Mouse (Mus musculus) layer of hippocampus, adult 11-12 months (tissue): ENCODE measurements at regions not wholly inside any gene's neighbourhood (a gene's known extent, or its start where the extent isn't known, plus 50 kb on each side); places are given as distances from the start of the nearest gene placed in this dataset.

Source experiments
- DNase-seq: peaks from one replicate; pipeline ENCODE4 v3.0.0; 2022; ENCODE audit warnings: low spot score

- DNase-seq, result no peak
Measured at GRCm38 (mm10) chr9:68254218-68254617, 399.4 kb upstream of the Rora start.

DNA sequence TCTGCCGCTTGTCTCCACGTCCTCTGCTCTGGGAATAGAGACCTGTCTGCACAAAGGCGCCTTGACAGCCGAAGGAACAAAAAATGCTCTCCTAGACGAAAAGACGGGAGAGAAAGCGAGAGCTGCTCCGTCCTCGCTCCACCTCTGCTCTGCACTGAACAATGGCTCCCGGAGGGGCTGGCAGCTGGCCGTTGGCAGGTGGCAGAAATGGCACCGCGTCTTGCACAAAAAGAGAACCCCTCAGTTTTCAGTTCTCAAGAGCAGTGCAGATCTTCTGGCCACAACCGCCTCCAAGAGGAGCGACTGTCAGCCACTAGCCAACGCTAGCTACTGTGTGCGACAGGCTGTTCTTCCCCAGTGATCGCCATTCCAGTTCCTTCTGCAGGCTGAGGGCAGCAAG is 385.0 kb upstream of the Rora start:
- DNase-seq, result peak; percentile 5

DNA sequence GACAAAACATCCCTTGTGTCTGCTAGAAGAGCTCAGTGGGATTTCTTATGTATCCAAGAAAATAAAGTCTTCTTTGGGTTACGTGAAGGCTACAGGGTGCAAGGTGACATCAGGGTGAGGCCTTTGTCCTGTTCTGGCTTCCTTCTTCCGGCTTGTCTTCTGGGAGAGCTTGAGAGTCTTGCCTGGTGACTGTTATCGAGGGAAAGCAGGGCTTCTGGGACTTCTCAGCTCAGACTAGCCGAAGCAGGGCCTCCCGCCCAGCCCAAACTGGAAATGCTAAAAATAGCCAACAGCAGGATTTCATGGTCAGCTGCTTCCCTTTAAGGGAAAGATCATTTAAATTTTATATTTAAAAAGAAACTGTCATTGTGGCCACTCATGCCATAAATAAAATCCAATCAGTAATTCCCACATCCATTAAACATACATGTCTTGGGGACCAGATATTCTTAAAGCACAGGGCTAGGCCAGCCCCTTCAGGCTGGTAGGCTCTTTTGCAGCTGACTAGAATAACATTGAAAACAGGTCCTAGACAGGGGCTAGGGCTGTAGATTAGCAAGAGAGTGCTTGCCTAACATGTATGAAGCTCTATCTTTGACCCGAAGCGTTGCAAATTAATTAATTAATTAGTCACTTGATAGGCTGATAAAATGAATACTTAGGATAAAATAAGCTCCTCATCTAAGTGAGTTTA is 351.2 kb upstream of the Rora start:
- peak; percentile 3 for DNase-seq

DNA sequence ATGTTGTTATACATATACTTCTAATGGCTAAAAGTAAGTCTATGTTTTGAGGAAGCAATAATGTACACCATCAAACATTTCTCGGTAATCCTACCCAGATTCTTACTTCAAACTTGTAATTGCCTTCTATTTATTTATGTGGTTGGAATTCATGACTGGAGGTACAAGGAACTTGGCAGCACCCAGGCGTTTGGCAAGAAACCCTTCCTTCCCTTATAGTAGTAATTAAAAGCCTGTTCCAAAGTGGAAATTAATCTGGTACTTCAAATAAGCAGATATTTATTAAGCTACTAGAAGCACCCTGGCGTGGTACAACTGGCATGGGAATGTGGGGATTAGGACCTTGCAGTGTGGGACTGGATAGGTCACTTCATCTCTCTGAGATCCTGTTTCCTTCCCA is 322.9 kb upstream of the Rora start:
- DNase-seq, result no peak

DNA sequence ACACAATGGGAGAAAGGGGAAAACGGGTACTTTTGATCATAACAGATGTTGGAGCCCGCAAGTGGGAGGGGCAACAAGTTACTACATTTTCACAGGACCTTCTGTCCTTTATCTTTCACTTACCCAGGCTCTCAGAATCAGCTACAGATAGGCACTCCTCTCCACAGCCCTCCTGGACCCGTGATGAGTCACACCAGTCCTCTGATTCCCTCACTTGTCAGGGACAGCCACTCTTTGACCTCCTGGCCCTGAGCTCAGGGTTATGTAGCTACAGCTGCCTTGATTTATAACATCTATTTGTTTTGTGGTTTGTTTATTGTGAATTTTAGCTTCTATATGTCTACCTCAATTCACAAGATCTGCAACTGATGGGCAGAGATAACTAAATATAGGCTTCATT is 312.7 kb upstream of the Rora start:
- DNase-seq, result no peak

- DNase-seq, result no peak
Measured at GRCm38 (mm10) chr9:68341511-68341910, 312.1 kb upstream of the Rora start.

GRCm38 (mm10) chr9:68347426-68347825 is 306.2 kb upstream of the Rora start:
- no peak for DNase-seq

DNA sequence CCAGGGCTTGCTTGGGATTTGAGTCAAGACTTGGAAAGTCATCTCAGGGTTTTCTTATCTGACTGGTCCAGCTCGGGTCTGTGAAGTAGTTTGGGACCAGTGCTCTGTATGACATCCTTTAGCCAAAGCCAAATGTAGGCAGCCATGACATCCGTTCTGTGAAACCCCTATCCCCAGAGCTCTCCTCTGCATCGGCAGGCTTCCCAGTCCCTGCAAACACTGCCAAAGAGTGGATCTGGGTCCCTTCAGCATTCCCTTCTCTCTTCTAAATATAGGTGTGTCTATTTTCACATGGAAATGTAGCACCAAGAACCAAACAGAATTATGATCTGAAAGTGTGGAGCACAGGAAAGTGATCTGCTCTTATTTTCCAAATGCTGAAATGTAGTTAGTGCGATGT is 302.1 kb upstream of the Rora start:
- no peak for DNase-seq

DNA sequence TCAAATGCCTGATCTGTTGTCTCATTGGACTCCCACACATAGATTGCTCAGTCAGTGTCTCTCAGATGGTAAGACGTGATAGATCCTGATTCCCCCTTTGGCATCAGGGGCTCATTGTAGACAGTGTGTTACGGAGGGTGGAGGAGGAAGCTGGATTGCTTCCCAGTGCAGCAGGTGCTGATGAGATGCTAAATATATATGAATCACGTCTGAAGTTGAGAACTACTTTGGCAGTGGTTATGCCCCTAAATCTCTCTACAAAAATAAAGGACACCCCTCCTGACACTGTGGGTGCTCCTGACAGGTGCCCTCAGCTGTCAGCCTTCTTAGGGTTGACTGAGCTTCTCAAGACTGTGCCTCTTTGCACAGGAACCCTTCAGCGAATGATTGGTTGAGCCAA is 299.1 kb upstream of the Rora start:
- DNase-seq, result peak; percentile 50

- DNase-seq, result no peak
Measured at GRCm38 (mm10) chr9:68356078-68356477, 297.5 kb upstream of the Rora start.

GRCm38 (mm10) chr9:68357231-68357630 is 296.4 kb upstream of the Rora start:
- peak; percentile 11 for DNase-seq

GRCm38 (mm10) chr9:68366973-68367372 is 286.6 kb upstream of the Rora start:
- DNase-seq, result no peak

DNA sequence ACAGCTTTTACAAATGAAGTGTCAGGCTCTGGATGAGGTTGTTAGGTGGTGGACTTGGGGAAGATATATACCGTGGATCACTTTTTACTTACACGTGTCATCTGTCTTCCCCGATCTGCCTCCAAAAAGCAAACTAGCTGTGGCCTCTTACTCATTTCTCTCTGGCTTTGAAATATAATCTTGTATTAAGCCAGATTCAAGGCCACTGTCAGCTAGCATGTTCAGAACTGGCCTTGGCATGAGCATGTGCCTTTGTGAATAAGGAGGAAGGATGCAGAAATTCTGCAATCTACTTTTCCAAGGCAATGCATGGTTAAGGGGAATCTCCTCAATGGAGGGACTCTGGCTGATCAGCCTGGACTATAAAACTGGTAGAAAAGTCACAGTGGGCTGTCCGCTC is 286.0 kb upstream of the Rora start:
- DNase-seq, result no peak

DNA sequence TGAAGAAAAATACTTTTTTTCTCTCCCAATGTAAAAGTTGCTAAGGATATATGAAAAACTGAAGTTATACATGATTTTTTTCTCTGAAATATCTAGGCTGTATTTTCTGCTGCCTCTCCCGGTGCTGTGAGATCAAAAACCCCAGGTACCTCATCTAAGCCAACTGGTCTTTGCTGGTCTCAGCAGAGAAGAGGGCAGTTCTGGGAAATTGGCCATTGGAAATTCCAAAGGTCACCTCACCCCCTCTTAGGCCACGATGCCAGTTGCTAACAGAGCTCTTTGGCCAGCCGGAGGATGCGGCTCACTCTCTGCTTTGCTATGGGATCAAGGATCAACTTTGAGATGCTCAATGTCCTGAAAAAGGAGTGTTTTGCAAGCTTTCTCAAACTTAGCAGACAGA is 280.9 kb upstream of the Rora start:
- no peak for DNase-seq

GRCm38 (mm10) chr9:68376222-68376621 is 277.4 kb upstream of the Rora start:
- DNase-seq, result no peak

GRCm38 (mm10) chr9:68381871-68382270 is 271.7 kb upstream of the Rora start:
- DNase-seq, result no peak

GRCm38 (mm10) chr9:68400930-68401329 is 252.7 kb upstream of the Rora start:
- DNase-seq, result no peak

- peak; percentile 9 for DNase-seq
Measured at GRCm38 (mm10) chr9:68402176-68402845, 251.3 kb upstream of the Rora start.

GRCm38 (mm10) chr9:68402981-68403380 is 250.6 kb upstream of the Rora start:
- DNase-seq, result no peak

GRCm38 (mm10) chr9:68403516-68403915 is 250.1 kb upstream of the Rora start:
- no peak for DNase-seq

DNA sequence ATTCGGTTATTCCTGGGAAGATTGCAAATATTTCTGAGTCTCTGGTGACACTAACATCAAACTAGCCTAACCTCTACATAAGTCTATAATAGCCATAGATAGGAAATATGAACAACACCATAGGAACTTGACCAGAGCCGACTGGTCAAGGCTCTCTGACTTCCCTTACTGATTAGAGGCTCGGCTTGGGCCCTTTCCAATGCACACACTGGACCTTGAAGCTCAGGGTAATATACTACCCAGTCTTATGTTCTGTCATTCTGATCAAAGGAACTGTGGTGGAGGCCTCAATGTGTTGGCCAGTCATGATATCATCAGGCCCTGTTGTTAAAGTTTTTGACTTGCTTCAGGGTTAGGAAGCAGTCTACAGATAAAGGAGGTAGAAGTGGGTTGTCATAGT is 243.8 kb upstream of the Rora start:
- no peak for DNase-seq

DNA sequence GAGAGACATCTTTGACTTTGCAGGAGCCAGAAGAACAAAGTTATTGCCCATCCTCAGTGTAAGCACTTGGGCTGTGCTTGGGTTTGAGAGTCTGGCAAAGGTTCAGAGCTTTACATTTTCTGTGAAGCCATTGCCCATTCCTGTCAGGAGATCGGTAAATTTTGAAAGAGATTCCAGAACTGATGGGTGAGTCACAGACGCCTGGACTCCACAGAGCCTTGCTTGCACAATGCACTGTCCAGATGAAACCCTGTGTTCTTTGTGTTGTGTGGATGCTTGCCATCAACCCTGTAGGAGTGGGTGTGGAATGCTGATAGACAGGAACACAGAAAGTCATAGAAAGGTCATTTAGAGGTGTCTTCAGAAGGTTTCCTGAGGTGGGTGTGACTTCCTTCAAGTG is 227.3 kb upstream of the Rora start:
- no peak for DNase-seq

GRCm38 (mm10) chr9:68462755-68463154 is 190.8 kb upstream of the Rora start:
- DNase-seq, result peak; percentile 7
